Mouse (Mus musculus) retina, postnatal 7 days (tissue): ENCODE results near the gene Card11.

Source experiments
- DNase-seq: peaks from one replicate; pipeline ENCODE4 v3.0.0-alpha.2; 2012; ENCODE audit warnings: low read depth, low spot score

Gene Card11

GRCm38 (mm10) chr5:140918519-140918918 lies 81.9 kb downstream of the Card11 start:
- DNase-seq: no peak

DNA sequence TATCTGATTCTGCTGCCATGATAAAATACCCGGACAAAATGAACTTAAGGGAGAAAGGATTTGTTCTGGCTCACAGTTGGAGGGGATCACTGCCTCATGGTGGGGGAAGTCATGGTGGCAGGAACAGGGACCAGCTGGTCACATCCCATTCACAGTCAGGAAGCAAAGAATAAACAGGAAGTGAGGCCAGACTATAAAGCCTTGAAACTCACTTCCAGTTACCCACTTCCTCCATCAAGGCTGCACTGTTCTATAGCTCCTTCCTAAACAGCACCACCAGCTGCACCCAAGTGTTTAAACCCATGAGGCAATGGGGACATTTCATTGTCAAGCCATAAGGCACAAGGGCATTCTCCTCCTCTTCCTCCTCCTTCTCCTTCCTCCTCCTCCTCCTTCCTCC lies 82.6 kb downstream of the Card11 start:
- DNase-seq: no peak

- no peak for DNase-seq
Measured at GRCm38 (mm10) chr5:140910841-140911240, 89.5 kb downstream of the Card11 start.

- DNase-seq: no peak
Measured at GRCm38 (mm10) chr5:140900866-140901265, 99.5 kb downstream of the Card11 start.

GRCm38 (mm10) chr5:140891080-140891479 lies 109.3 kb downstream of the Card11 start:
- no peak for DNase-seq

DNA sequence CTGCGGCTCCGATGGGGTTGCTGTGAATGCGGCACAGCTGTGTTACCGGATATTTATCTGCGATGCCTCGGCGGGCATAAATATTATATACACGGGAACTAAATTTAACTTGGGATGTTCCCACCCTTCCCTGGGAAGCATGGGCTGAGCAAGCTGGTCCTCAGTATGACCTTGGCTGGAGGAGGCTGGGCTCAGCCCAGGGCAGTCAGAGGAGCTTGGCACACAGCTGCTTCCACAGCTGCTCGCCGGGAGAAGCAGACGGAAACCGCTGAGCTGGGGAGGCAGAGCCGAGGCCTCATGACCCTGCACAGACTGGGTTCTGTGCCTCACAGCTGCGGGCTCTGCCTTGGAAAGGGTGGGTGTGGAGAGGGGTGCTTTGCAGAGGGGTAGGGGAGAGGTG lies 110.3 kb downstream of the Card11 start:
- no peak for DNase-seq

GRCm38 (mm10) chr5:140889539-140889938 lies 110.8 kb downstream of the Card11 start:
- no peak for DNase-seq

DNA sequence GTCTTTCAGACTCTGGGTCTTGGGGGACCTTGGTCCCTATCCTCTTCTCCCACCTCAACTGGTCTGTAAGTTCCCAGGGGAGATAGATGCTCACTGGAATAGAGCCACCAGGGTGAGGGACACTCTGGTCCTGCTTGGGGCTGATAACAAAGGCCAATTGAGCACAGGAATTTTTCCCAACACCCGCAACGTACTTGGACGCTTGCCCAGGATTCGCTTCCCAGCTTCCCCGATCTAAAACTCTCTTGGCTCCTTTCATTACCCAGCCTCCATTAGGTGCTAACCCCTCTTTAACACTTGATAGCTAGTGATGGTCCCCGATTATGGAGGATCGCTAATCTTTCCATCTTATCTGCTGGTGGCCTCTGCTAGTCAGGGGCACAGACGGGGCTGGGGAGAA lies 112.5 kb downstream of the Card11 start:
- no peak for DNase-seq

DNA sequence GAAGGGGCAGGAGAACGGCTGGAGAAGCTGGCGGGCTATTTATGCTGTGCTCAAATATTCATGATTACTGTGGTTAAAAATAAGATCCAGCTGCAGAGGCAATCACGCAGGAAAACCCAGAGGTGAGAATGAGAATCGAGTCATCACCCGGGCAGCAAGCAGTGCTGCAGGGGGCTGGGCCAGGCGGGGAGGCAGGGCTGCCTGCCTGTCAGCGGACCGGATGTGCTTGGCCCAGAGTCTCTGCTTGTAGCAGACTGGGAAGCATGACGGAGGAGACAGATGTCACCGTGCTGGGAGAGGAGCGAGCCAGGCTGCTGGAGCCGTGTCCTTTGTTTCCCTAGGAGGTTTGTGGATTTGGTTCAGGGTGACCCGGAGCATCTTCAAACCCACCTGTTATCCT lies 115.4 kb downstream of the Card11 start:
- no peak for DNase-seq

- no peak for DNase-seq
Measured at GRCm38 (mm10) chr5:140882391-140882790, 118.0 kb downstream of the Card11 start.

GRCm38 (mm10) chr5:140880151-140880550 lies 120.2 kb downstream of the Card11 start:
- DNase-seq: no peak

GRCm38 (mm10) chr5:140878644-140879043 lies 121.7 kb downstream of the Card11 start:
- DNase-seq: no peak

DNA sequence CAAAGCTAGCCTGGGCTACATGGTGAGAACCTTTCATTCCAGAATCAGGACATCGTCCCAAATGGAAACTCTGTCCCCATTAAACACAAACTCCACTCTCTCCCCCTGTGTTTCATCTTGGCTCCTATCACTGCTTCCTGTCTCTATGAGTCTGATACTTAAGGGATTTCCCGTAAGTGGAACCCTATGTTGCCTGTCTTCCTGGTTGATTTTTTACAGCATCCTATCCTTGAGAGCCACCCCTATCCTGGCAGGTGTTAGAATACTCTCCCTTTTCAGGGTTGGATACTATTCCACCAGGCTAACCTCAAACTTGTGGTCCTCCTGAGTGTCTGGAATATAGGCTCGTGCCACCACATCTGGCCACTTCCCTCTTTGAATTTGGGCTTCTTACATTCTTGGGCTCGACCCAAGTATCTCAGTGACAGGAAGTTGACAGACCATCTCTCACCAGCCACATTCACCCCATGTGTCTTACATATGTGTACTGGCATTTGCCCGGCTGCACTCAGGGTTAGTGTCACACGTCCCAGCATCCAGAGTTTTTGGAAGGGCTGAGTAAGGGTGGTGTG lies 126.6 kb downstream of the Card11 start:
- DNase-seq: no peak

DNA sequence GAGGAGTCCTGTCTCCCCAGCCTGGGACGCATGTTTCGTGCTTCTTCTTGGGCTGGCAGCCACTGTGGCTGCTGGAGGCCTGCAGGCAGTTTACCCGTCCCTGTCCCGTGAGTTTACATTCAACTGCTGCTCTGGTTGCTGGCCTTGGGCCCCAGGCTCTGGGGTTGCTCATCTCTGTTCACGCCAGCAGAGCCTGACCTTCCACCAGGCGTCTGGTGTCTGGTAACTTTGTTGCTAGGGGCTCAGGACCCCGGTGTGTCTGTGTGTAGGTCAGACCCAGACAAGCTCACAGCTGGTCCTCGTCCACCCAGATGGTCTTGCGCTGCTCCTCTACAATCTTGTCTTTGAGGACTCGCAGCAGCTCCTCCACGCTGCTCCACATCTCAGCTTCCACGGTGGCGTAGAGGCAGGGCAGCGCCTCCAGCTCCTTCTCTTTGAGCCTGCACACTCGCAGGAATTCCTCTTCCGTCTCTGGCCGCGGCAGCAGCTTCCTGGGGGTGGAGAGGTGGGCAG lies 127.3 kb downstream of the Card11 start:
- DNase-seq: no peak

DNA sequence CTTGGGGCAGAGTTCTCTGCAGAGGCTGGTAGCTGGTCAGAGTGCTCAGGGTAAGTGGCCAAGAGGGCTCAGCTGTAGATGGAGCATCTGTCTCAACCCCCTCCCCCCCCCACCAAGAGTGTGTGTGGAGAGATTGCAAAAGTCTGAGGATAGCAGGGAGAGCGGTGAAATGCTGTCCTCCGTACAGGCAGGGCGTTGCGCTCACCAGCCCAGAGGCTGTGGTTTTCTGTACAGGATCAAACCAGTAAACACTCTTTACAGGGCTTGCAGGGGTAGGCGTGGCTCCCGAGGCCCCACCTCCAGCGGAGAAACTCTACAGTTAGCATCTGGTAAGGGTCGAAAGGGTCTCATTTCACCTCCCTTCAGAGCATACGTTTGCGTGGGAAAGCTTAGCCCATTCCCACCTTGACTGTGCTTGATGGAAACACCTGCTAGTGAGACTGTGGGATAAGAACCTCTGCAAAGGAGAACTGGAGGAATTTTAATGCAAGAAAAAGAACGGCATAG lies 127.8 kb downstream of the Card11 start:
- no peak for DNase-seq

DNA sequence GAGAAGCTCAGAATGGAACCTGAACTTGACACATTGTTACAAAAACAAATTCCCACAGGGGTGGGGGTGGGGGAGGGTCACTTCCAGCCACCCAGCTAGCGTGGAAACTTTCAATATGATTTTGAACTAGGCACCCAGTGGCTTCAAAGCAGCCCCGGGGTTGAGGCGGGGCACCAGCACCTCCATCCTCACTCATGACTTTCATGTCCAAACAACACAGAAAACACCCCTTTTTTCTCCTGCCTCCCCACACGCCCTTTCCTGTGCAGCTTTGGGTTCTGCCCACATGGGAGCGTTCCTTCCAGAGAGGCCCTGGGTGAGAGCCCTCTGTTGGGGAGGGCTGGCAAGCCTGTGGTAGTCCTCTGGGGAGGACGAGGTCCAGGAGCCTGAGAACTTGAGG lies 129.1 kb downstream of the Card11 start:
- no peak for DNase-seq

GRCm38 (mm10) chr5:140869034-140869433 lies 131.3 kb downstream of the Card11 start:
- DNase-seq: peak; percentile 59

DNA sequence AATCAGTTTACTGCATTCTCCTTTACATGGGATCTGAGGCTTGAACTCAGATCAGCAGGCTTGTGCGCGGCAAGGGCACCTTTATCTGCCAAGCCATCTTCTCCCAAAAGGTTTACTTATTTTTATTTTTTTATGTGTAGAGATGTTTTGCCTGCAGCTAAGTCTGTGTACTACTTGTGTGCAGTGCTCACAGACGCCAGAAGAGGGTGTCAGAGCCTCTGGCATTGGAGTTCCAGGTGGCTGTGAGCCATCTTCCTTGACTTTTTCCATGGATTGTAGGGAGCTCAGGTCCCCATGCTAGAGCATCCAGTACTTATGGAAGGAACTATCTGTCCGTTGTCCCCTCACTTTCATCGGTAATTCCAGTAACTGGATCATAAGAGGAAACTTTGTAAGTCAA lies 140.7 kb downstream of the Card11 start:
- no peak for DNase-seq

- no peak for DNase-seq
Measured at GRCm38 (mm10) chr5:140858335-140858734, 142.0 kb downstream of the Card11 start.

GRCm38 (mm10) chr5:140857432-140858154 lies 142.8 kb downstream of the Card11 start:
- DNase-seq: no peak

DNA sequence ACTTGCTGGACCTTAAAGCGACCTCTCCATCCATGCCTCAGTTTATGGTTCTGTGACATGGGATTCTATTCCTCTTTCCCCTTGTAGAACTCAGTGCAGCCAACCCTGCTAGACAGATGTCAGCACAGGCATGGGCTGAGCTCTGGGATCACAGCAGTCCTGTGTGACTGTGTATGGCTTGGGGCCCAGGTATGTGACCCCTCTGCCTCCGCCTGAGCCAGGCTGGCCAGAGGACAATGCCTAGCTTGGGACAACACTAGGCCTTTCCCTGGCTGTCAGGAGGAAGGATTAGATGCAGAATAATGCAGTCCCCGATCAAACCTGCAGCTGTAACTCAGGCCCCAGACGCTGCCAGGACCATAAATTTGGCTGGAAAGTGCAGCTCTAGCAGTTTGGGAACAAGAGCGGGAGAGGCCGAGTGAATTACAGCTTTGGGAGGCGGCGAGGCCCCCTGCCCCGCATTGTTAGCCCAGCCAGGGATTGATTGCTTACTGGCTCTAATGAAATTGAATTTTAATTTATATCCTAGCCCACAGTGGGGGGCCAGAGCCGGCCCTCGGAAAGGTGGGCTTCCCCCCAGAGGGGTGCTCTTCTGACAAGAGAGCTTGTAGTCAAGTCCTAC lies 144.4 kb downstream of the Card11 start:
- no peak for DNase-seq

DNA sequence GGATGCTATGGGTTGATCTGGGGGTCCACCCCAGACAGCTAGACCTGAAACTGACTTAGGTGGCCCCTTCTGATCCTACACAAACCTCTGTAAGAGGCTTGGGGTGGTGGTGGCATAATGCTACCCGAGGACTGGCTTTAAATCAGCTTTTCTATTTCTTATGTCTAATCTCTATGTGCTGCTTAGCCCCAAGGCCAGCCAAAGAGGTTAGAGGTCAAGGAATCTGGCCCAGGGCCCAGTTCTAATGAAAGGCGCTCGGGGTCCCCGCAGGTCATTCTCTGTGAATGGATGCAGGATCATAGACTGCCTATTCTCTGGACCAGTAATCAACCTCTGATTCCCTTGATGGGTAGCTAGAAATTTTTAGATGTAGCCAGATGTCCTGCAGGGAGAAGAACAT lies 145.7 kb downstream of the Card11 start:
- peak; percentile 42 for DNase-seq

GRCm38 (mm10) chr5:140853723-140854122 lies 146.7 kb downstream of the Card11 start:
- DNase-seq: no peak
